Mouse (Mus musculus): ENCODE measurements around the gene Zfp780b. TPM values are rescaled to one million over a fixed set of nuclear protein-coding genes. Genes with fewer than 3 reads are reported as not detected.
A peak's percentile ranks its signal among the peaks of the same experiment; 100 is the strongest.
"Not testable (repeated sequence)": the region's sequence is repeated elsewhere in the genome, so short reads cannot be mapped to it uniquely, and the experiment has no call there.

Zfp780b gene
- polyA plus RNA-seq, 1 experiment = 3.3 TPM

DNA sequence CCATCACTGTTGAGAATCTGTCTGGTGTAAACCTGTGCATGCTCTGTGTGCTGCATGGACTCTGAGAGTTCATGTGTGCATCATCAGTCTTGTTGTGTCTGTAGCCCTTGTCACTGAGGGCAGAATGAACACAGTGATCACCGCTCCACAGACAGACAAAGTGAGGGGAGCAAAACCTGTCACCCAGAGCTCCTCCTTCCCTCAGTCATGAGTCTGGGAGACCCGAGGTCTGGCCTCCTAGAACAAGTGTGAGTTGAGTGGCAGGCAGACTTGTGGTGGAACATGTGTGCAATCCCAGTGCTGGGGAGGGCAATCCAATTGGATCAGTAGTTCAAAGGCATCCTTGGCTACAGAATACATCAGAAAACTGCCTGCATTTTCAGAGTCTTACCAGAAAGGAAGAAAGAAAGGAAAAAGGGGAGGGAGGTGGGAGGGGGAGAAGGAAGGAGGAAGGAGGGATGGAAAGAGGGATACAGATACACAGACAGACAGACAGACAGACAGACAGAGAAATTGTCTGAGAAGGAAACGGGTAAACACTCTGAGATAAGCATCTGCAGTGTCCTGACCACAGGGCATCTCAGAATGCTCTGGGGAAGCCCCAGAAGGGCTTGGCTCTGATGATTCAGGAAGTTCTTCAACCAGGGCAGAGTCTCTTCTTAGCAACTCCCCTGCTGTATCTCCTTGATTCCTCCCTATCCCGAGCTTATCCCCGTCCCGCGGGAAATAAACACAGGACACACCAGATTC, 45.7 kb downstream of the Zfp780b start:
- WGBS = 12% methylated on average over 7 of the region's 7 CpGs
- Histone ChIP-seq H3K4me3 (ENCODE audit: control insufficient read depth, insufficient read depth, low read length) (no peak overlapping the region), H3K27ac (ENCODE audit: control insufficient read depth, insufficient read depth, low read length) (no peak overlapping the region), H3K27me3 (ENCODE audit: control insufficient read depth, insufficient read depth, low read length) (no peaks in the 10 kb centered on the region), H3K4me1 (replicated peaks; ENCODE audit: control insufficient read depth, insufficient read depth, low read length) (peaks cover 11% of the 10 kb centered on the region), H3K36me3 (ENCODE audit: control insufficient read depth, insufficient read depth, low read length) (no peaks in the 10 kb centered on the region)
- peak; percentile 13 for DNase-seq
- TF ChIP-seq CTCF (IDR thresholded peaks at IDR 0.05; ENCODE audit: borderline replicate concordance, control insufficient read depth, extremely low read depth, insufficient read depth, low read length, poor library complexity) = no peak
- TF ChIP-seq POLR2A (IDR thresholded peaks at IDR 0.05; ENCODE audit: control insufficient read depth, extremely low read depth, insufficient read depth, low read length, poor library complexity) = no peak

DNA sequence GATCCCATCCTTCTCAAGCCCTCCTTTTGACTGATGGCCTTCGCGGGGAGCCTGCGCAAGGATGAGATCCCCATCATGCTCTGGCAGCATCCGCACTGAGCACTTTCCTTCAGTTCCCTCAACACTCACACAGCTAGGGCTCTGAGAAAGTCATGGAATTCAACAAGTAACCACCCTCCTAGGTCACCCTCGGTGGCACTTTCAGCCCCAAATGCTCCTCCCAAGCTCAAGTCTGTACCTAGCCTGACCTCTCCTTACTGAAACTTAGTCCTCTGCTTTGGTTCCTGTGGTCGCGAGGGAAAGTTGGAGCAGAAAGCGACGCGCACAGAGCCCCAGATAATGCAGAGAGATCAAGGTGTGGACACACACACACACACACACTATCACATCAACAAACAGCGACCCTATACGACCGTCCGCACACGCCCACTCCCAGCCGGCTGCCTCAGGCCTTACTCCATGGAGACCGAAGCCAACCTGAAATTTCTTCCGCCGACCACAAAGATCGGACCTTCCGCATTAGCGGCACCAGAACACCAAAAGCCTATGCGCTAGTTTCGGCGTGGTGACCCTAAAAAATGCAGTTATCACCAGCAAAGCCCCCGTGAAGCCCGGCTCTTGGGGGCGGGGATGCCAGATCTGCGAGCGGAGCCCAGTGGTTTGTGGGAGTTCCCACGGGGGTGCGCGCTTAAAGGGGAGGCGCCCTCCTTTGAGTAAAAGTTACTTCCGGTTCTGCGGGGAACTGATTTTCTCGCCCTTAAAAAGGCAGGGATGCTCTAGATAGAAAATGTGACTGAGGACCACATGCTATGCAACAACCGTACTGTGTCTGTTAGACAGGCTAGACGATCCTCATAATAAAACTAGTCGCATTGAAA, 49.9 kb downstream of the Zfp780b start, which contains the start of gene Zfp974:
TSS of gene Zfp974 (minus strand) at position 643 of the 878 bp plus-strand sequence.
- H3K27me3 ChIP-seq (ENCODE audit: control insufficient read depth, insufficient read depth, low read length) = no peaks in the 10 kb centered on the region

DNA sequence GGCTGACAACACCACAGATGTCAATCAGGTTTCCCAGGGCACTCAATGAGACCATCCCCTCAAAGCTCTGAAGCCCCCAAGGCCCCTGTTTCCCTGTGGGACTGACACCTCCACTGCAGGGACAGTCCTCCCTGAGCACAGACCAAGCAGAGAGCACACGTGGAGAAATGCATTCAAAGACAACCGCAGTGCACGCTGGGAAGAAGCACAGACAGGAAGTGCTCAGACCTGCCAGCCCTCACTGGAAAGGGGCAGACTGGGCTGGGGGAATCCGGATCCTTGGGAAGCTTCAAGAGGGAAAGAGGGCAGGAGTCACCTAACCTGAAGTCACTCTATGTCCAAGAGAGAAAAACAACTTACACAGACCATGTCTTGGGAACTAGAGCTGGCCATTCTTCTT, 51.9 kb downstream of the Zfp780b start:
- H3K27ac ChIP-seq (ENCODE audit: control insufficient read depth, insufficient read depth, low read length); H3K4me1 ChIP-seq (replicated peaks; ENCODE audit: control insufficient read depth, insufficient read depth, low read length); H3K4me3 ChIP-seq (ENCODE audit: control insufficient read depth, insufficient read depth, low read length); H3K36me3 ChIP-seq (ENCODE audit: control insufficient read depth, insufficient read depth, low read length); H3K27me3 ChIP-seq (ENCODE audit: control insufficient read depth, insufficient read depth, low read length): not testable (repeated sequence)
- WGBS = 37% methylated on average over 4 of the region's 4 CpGs
- peak; percentile 9 for DNase-seq

More for the DNA sequence above, 49.9 kb downstream of the Zfp780b start, which contains the start of gene Zfp974:
- Histone ChIP-seq H3K36me3 (ENCODE audit: control insufficient read depth, insufficient read depth, low read length) (no peaks in the 10 kb centered on the region), H3K4me1 (replicated peaks; ENCODE audit: control insufficient read depth, insufficient read depth, low read length) (peaks cover 13% of the 10 kb centered on the region), H3K27ac (ENCODE audit: control insufficient read depth, insufficient read depth, low read length) (no peak within 1 kb of the TSS), H3K4me3 (ENCODE audit: control insufficient read depth, insufficient read depth, low read length) (peak within 1 kb of the TSS; percentile 76)
- peak; percentile 62 for DNase-seq
- no peak for TF ChIP-seq CTCF (IDR thresholded peaks at IDR 0.05; ENCODE audit: borderline replicate concordance, control insufficient read depth, extremely low read depth, insufficient read depth, low read length, poor library complexity)
- no peak for TF ChIP-seq POLR2A (IDR thresholded peaks at IDR 0.05; ENCODE audit: control insufficient read depth, extremely low read depth, insufficient read depth, low read length, poor library complexity)
- WGBS = 7% methylated on average over 40 of the region's 40 CpGs

DNA sequence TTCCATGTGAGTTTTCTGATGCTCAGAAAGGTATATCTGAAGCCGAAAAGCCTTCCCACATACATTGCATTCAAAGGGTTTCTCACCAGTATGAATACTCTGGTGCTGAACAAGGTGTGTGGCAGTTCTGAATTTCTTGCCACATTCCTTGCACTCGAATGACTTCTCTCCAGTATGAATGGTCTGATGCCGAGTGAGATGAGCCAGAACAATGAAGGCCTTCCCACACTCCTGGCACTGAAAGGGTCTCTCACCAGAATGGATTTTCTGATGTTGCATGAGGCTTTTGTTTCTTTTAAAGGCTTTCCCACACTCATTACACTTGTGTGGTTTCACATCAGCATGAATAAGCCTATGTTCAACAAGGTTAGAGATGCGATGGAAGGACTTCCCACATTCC, 68.0 kb downstream of the Zfp780b start:
- not testable (repeated sequence) for H3K36me3 ChIP-seq (ENCODE audit: control insufficient read depth, insufficient read depth, low read length); H3K27ac ChIP-seq (ENCODE audit: control insufficient read depth, insufficient read depth, low read length); H3K4me3 ChIP-seq (ENCODE audit: control insufficient read depth, insufficient read depth, low read length); H3K4me1 ChIP-seq (replicated peaks; ENCODE audit: control insufficient read depth, insufficient read depth, low read length); H3K27me3 ChIP-seq (ENCODE audit: control insufficient read depth, insufficient read depth, low read length); DNase-seq
- WGBS = 95% methylated on average over 4 of the region's 4 CpGs

Other genes with a start within 250 kb of the Zfp780b start
- gene Zfp60, start 247.8 kb downstream of the Zfp780b start, polyA plus RNA-seq (2012; rRNA removed) = 2.5 and 2.6 TPM in 2 replicates
- 1.6 TPM in 2 replicates for gene Zfp626, start 172.0 kb downstream of the Zfp780b start, polyA plus RNA-seq (2012; rRNA removed)
- 0.71 and 0.94 TPM in 2 replicates for gene Zfp59, start 140.6 kb downstream of the Zfp780b start, polyA plus RNA-seq (2012; rRNA removed)
- 2.4 and 2.8 TPM in 2 replicates for gene Zfp607a, start 121.6 kb downstream of the Zfp780b start, polyA plus RNA-seq (2012; rRNA removed)
- 0.94 and 1.0 TPM in 2 replicates for gene Zfp974, start 49.7 kb downstream of the Zfp780b start, polyA plus RNA-seq (2012; rRNA removed)
- gene Zfp850, start 34.9 kb upstream of the Zfp780b start, polyA plus RNA-seq (2012; rRNA removed) = 1.2 and 2.2 TPM in 2 replicates
- 184 and 197 TPM in 2 replicates for gene Psmc4, start 70.9 kb upstream of the Zfp780b start, polyA plus RNA-seq (2012; rRNA removed)
- 296 and 318 TPM in 2 replicates for gene Fcgbp, start 92.1 kb upstream of the Zfp780b start, polyA plus RNA-seq (2012; rRNA removed)
- 0.99 and 1.0 TPM in 2 replicates for gene 9530053A07Rik, start 150.3 kb upstream of the Zfp780b start, polyA plus RNA-seq (2012; rRNA removed)
- 72.4 and 91.4 TPM in 2 replicates for gene Fbl, start 190.5 kb upstream of the Zfp780b start, polyA plus RNA-seq (2012; rRNA removed)
- 126 and 145 TPM in 2 replicates for gene Dyrk1b, start 200.3 kb upstream of the Zfp780b start, polyA plus RNA-seq (2012; rRNA removed)

All from thymus, adult 2 months (tissue).